Comparison of ENCODE assay signal across 8 mouse cellular contexts in genomic region chr8:84687003-84687704, GRCm38 (mm10). TPM values are rescaled to one million over a fixed set of nuclear protein-coding genes. Genes with fewer than 3 reads are reported as not detected.
DNase-seq lines count a peak whose midpoint lies in the region; ATAC-seq and TF ChIP-seq lines count a peak whose summit lies in the region.

No protein-coding gene starts in this region.

- ATAC-seq in lung, embryonic 14.5 days (ENCODE audit: insufficient read depth), result peak; percentile 51
- ATAC-seq in heart, embryonic 15.5 days (replicated peaks; ENCODE audit: insufficient number of reproducible peaks, insufficient read depth, low FRiP score, low read depth), result peak; percentile 45
- ATAC-seq in limb, embryonic 13.5 days (ENCODE audit: low FRiP score, low read depth), result peak; percentile 34
- ATAC-seq in neural tube, embryonic 12.5 days (ENCODE audit: low FRiP score, low read depth), result peak; percentile 49

- H3K4me2 ChIP-seq in lung, embryonic 14.5 days, result peak overlapping the region; percentile 93
- peak overlapping the region; percentile 78 for H3K4me2 ChIP-seq in heart, embryonic 15.5 days
- H3K4me2 ChIP-seq in limb, embryonic 13.5 days (replicated peaks), result peak overlapping the region; percentile 90
- peak overlapping the region; percentile 89 for H3K4me2 ChIP-seq in neural tube, embryonic 12.5 days (replicated peaks)

- peak overlapping the region; percentile 99 for H3K9ac ChIP-seq in lung, embryonic 14.5 days
- peak overlapping the region; percentile 96 for H3K9ac ChIP-seq in heart, embryonic 15.5 days
- H3K9ac ChIP-seq in limb, embryonic 13.5 days, result peak overlapping the region; percentile 100
- peak overlapping the region; percentile 99 for H3K9ac ChIP-seq in neural tube, embryonic 12.5 days

- no peak for TF ChIP-seq POLR2A in brain, embryonic 14.5 days (IDR thresholded peaks at IDR 0.05; ENCODE audit: borderline replicate concordance, extremely low read depth, insufficient read depth, insufficient read length, poor library complexity, severe bottlenecking)

- peaks cover 11% of the 10 kb centered on the region for H3K4me1 ChIP-seq in lung, embryonic 14.5 days (ENCODE audit: insufficient read depth)
- peaks cover 55% of the 10 kb centered on the region for H3K4me1 ChIP-seq in heart, embryonic 15.5 days (replicated peaks)
- peaks cover 45% of the 10 kb centered on the region for H3K4me1 ChIP-seq in limb, embryonic 13.5 days
- peaks cover 46% of the 10 kb centered on the region for H3K4me1 ChIP-seq in neural tube, embryonic 12.5 days

- WGBS in lung, embryonic 14.5 days, result under 1% methylated on average over 62 of the region's 62 CpGs
- whole genome bisulfite sequencing in heart, embryonic 15.5 days, result under 1% methylated on average over 53 of the region's 62 CpGs
- WGBS in limb, embryonic 13.5 days, result under 1% methylated on average over 61 of the region's 62 CpGs
- under 1% methylated on average over 59 of the region's 62 CpGs for WGBS in neural tube, embryonic 12.5 days

- no peaks in the 10 kb centered on the region for H3K27me3 ChIP-seq in lung, embryonic 14.5 days (ENCODE audit: insufficient read depth, low read length)
- H3K27me3 ChIP-seq in heart, embryonic 15.5 days, result no peaks in the 10 kb centered on the region
- no peaks in the 10 kb centered on the region for H3K27me3 ChIP-seq in limb, embryonic 13.5 days
- H3K27me3 ChIP-seq in neural tube, embryonic 12.5 days (replicated peaks), result no peaks in the 10 kb centered on the region

- no peaks in the 10 kb centered on the region for H3K9me3 ChIP-seq in lung, embryonic 14.5 days (ENCODE audit: low read depth, low read length)
- no peaks in the 10 kb centered on the region for H3K9me3 ChIP-seq in heart, embryonic 15.5 days (replicated peaks)
- no peaks in the 10 kb centered on the region for H3K9me3 ChIP-seq in limb, embryonic 13.5 days
- no peaks in the 10 kb centered on the region for H3K9me3 ChIP-seq in neural tube, embryonic 12.5 days

- H3K36me3 ChIP-seq in lung, embryonic 14.5 days (ENCODE audit: insufficient read depth), result peaks cover 28% of the 10 kb centered on the region
- H3K36me3 ChIP-seq in heart, embryonic 15.5 days, result peaks cover 10% of the 10 kb centered on the region; the same call in 1 of the 2 replicates
- peaks cover 27% of the 10 kb centered on the region for H3K36me3 ChIP-seq in limb, embryonic 13.5 days
- peaks cover 18% of the 10 kb centered on the region for H3K36me3 ChIP-seq in neural tube, embryonic 12.5 days

- H3K4me3 ChIP-seq in lung, embryonic 14.5 days (ENCODE audit: low read depth, low read length), result peak overlapping the region; percentile 100
- peak overlapping the region; percentile 79 for H3K4me3 ChIP-seq in heart, embryonic 15.5 days
- H3K4me3 ChIP-seq in limb, embryonic 13.5 days, result peak overlapping the region; percentile 100
- H3K4me3 ChIP-seq in neural tube, embryonic 12.5 days, result peak overlapping the region; percentile 100

- TF ChIP-seq CTCF in lung, embryonic 14.5 days (IDR thresholded peaks at IDR 0.05; ENCODE audit: low read depth), result no peak; the same call in 1 of the 2 replicates
- TF ChIP-seq CTCF in brain, embryonic 14.5 days (IDR thresholded peaks at IDR 0.05; ENCODE audit: borderline replicate concordance, extremely low read depth, insufficient read depth, insufficient read length), result no peak

- H3K27ac ChIP-seq in lung, embryonic 14.5 days (ENCODE audit: low read depth), result peak overlapping the region; percentile 96
- peak overlapping the region; percentile 88 for H3K27ac ChIP-seq in heart, embryonic 15.5 days
- H3K27ac ChIP-seq in limb, embryonic 13.5 days, result peak overlapping the region; percentile 94
- H3K27ac ChIP-seq in neural tube, embryonic 12.5 days, result peak overlapping the region; percentile 90

- DNase-seq in lung, embryonic 14.5 days, result peak; percentile 59
- DNase-seq in lung, adult 18-20 months, result no peak
- peak; percentile 63 for DNase-seq in brain, embryonic 14.5 days (ENCODE audit: low read depth)
- no peak for DNase-seq in T-cell, adult 2 months (ENCODE audit: low spot score)
- no peak for DNase-seq in left cerebral cortex, adult 8-10 months (ENCODE audit: low spot score in 2 of 2)

RNA-seq across cellular contexts. Expression of gene Nacc1, which starts 0.5 kb away (rescaled TPM):
- 29.8 and 33.8 TPM in 2 replicates for polyA plus RNA-seq in lung, embryonic 14.5 days (2014; fragmentation: Nextera tagmentation; extraction: Ambion mirVana)
- polyA plus RNA-seq in brain, embryonic 14.5 days (2012; rRNA removed), result 81.8 and 87.0 TPM in 2 replicates
- polyA plus RNA-seq in heart, embryonic 15.5 days (2015; fragmentation: Nextera tagmentation; extraction: Ambion mirVana), result 10.7 and 14.6 TPM in 2 replicates
- 15.0 and 15.2 TPM in 2 replicates for polyA plus RNA-seq in limb, embryonic 13.5 days (2015; fragmentation: Nextera tagmentation; extraction: Ambion mirVana)
- 17.2 and 19.2 TPM in 2 replicates for polyA plus RNA-seq in neural tube, embryonic 12.5 days (2016; fragmentation: Nextera tagmentation; extraction: Ambion mirVana)
- total RNA-seq in left cerebral cortex, adult 8-10 months (2022), result 10 to 100 TPM; 88.5 to 97.6 (median 93.9) TPM

RNA-seq across cellular contexts. Expression of gene Trmt1, which starts 1.0 kb away (rescaled TPM):
- 66.1 and 68.6 TPM in 2 replicates for polyA plus RNA-seq in lung, embryonic 14.5 days (2014; fragmentation: Nextera tagmentation; extraction: Ambion mirVana)
- polyA plus RNA-seq in brain, embryonic 14.5 days (2012; rRNA removed), result 113 and 120 TPM in 2 replicates
- 40.6 and 47.4 TPM in 2 replicates for polyA plus RNA-seq in heart, embryonic 15.5 days (2015; fragmentation: Nextera tagmentation; extraction: Ambion mirVana)
- polyA plus RNA-seq in limb, embryonic 13.5 days (2015; fragmentation: Nextera tagmentation; extraction: Ambion mirVana), result 70.8 and 72.7 TPM in 2 replicates
- polyA plus RNA-seq in neural tube, embryonic 12.5 days (2016; fragmentation: Nextera tagmentation; extraction: Ambion mirVana), result 58.5 and 59.1 TPM in 2 replicates
- 100 to 1,000 TPM; 101 to 105 (median 103) TPM for total RNA-seq in left cerebral cortex, adult 8-10 months (2022)

RNA-seq across cellular contexts. Expression of gene Lyl1, which starts 14.1 kb away (rescaled TPM):
- polyA plus RNA-seq in lung, embryonic 14.5 days (2014; fragmentation: Nextera tagmentation; extraction: Ambion mirVana), result 12.0 and 12.5 TPM in 2 replicates
- polyA plus RNA-seq in brain, embryonic 14.5 days (2012; rRNA removed), result 3.4 and 4.7 TPM in 2 replicates
- polyA plus RNA-seq in heart, embryonic 15.5 days (2015; fragmentation: Nextera tagmentation; extraction: Ambion mirVana), result 9.2 and 13.2 TPM in 2 replicates
- polyA plus RNA-seq in limb, embryonic 13.5 days (2015; fragmentation: Nextera tagmentation; extraction: Ambion mirVana), result 4.1 and 4.9 TPM in 2 replicates
- polyA plus RNA-seq in neural tube, embryonic 12.5 days (2016; fragmentation: Nextera tagmentation; extraction: Ambion mirVana), result 4.4 and 4.5 TPM in 2 replicates
- total RNA-seq in left cerebral cortex, adult 8-10 months (2022), result 1 to 10 TPM; 2.2 to 4.5 (median 3.4) TPM

RNA-seq across cellular contexts. Expression of gene Ier2, which starts 24.5 kb away (rescaled TPM):
- polyA plus RNA-seq in lung, embryonic 14.5 days (2014; fragmentation: Nextera tagmentation; extraction: Ambion mirVana), result 81.7 and 83.8 TPM in 2 replicates
- 7.3 and 11.0 TPM in 2 replicates for polyA plus RNA-seq in brain, embryonic 14.5 days (2012; rRNA removed)
- 34.9 and 50.5 TPM in 2 replicates for polyA plus RNA-seq in heart, embryonic 15.5 days (2015; fragmentation: Nextera tagmentation; extraction: Ambion mirVana)
- polyA plus RNA-seq in limb, embryonic 13.5 days (2015; fragmentation: Nextera tagmentation; extraction: Ambion mirVana), result 71.9 and 73.0 TPM in 2 replicates
- polyA plus RNA-seq in neural tube, embryonic 12.5 days (2016; fragmentation: Nextera tagmentation; extraction: Ambion mirVana), result 72.4 and 72.8 TPM in 2 replicates
- 10 to 100 TPM in 2 of 4 experiments, 1 to 10 TPM in 2; 5.9 to 15.8 (median 8.9) TPM for total RNA-seq in left cerebral cortex, adult 8-10 months (2022)

RNA-seq across cellular contexts. Expression of gene G430095P16Rik, which starts 35.7 kb away (rescaled TPM):
- polyA plus RNA-seq in lung, embryonic 14.5 days (2014; fragmentation: Nextera tagmentation; extraction: Ambion mirVana), result 2.7 and 2.8 TPM in 2 replicates
- 0.92 and 1.5 TPM in 2 replicates for polyA plus RNA-seq in brain, embryonic 14.5 days (2012; rRNA removed)
- polyA plus RNA-seq in heart, embryonic 15.5 days (2015; fragmentation: Nextera tagmentation; extraction: Ambion mirVana), result 4.5 TPM in 2 replicates
- polyA plus RNA-seq in limb, embryonic 13.5 days (2015; fragmentation: Nextera tagmentation; extraction: Ambion mirVana), result 7.1 and 9.8 TPM in 2 replicates
- polyA plus RNA-seq in neural tube, embryonic 12.5 days (2016; fragmentation: Nextera tagmentation; extraction: Ambion mirVana), result 2.5 and 2.6 TPM in 2 replicates
- total RNA-seq in left cerebral cortex, adult 8-10 months (2022), result under 1 TPM in 1 of 4 experiments, not detected in 3; 0.55 TPM

Comparison
In these comparisons a context has a peak if more than half of its experiments do, and no peak if none do; other contexts are left out.
1. DNase-seq: peak in lung, embryonic 14.5 days (single experiment) and brain, embryonic 14.5 days (single experiment); none in lung, adult 18-20 months (0 of 2), T-cell, adult 2 months (single experiment) and left cerebral cortex, adult 8-10 months (0 of 2).
2. Peak in every context shown above with its lines, with median percentiles within 50 percentile points of each other: ATAC-seq, H3K27ac ChIP-seq, H3K4me2 ChIP-seq, H3K4me3 ChIP-seq and H3K9ac ChIP-seq.